Mouse (Mus musculus): ENCODE results near the gene Strbp.
A peak's percentile ranks its signal among the peaks of the same experiment; 100 is the strongest.

The Strbp gene

GRCm38 (mm10) chr2:37702301-37703172 is 1.1 kb downstream of the Strbp start:
- DNase-seq (ENCODE audit: low spot score): peak; percentile 29

GRCm38 (mm10) chr2:37689064-37689615 is 14.5 kb downstream of the Strbp start:
- DNase-seq (ENCODE audit: low spot score): no peak

DNA sequence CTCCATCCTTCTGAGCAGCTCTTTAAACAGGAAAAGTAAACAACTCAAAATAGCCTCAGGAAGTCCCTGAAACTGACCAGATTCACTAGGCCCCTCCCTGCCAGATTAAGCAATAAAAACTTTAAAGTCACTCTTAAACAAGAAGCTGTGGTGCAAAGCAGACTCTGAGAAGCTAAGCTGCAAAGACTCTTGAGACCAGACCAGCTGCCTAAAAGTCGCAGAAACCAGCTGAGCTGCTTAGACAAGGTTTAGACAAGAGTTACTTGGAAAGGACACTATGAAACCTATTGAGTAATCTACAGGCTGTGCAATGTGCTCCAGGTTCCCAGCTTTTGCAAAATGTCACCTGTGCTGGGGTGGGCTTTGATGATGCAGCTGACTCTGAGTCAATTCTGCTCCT is 16.6 kb downstream of the Strbp start:
- DNase-seq (ENCODE audit: low spot score): no peak

GRCm38 (mm10) chr2:37684864-37685263 is 18.8 kb downstream of the Strbp start:
- DNase-seq (ENCODE audit: low spot score): no peak

- no peak for DNase-seq (ENCODE audit: low spot score)
Observed at GRCm38 (mm10) chr2:37682197-37682811, 21.4 kb downstream of the Strbp start.

DNA sequence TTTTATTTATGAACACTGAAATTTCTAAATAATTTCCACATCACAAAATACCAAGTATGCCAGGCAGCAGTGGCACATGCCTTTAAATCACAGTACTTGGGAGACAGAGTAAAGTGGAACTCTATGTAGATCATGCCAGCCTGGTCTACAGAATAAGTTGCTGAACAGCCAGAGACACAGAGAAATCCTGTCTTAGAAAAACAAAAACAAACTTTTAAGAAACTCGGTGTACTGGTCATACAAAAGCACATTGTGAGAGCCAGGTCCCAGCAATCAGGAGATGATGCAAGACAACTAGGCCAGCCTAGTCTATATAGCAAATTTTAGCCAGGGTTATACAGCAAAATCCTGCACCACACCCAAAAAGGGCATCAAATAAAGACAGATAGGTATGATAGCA is 52.6 kb downstream of the Strbp start:
- DNase-seq (ENCODE audit: low spot score): no peak

- DNase-seq (ENCODE audit: low spot score): no peak
Observed at GRCm38 (mm10) chr2:37649590-37649989, 54.1 kb downstream of the Strbp start.

GRCm38 (mm10) chr2:37648966-37649365 is 54.7 kb downstream of the Strbp start:
- DNase-seq (ENCODE audit: low spot score): no peak

- no peak for DNase-seq (ENCODE audit: low spot score)
Observed at GRCm38 (mm10) chr2:37623343-37623742, 80.3 kb downstream of the Strbp start.

DNA sequence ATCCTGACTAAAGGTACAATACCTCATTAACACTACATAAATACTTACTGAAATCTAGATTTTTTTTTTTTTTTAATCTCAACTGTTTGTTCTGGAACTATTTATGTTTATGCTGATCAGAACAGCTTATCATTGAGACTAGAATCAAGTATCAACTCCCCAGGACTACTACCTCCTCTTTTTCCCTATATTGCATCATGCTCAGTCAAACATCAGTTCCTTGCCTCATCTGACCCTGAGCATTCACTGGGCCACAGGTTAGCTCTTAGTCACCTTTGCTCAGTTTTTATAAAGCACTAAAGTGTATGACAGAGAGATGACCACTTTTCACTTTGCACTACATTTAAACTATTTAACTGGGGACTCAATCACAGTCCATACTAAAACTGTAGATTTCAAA is 115.7 kb downstream of the Strbp start:
- no peak for DNase-seq (ENCODE audit: low spot score)

DNA sequence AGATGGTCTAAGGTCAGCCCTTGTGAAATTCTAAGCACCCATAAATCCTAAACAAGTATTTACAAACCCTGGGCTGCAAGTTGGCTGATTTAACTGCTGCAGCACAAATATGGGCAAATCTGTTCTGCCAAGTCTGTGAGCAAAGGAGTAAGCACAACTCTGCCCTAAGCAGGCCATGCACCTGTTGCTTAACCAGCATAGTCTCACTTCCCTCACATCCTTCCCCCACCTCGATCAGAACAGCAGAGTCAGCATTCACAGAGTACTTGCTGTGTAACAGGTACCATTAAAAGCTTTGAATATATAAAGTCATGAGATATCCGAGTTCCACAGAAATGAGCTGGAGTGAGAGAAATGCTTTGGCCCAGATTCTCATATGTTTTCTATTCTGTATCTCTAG is 125.5 kb downstream of the Strbp start:
- DNase-seq (ENCODE audit: low spot score): no peak

DNA sequence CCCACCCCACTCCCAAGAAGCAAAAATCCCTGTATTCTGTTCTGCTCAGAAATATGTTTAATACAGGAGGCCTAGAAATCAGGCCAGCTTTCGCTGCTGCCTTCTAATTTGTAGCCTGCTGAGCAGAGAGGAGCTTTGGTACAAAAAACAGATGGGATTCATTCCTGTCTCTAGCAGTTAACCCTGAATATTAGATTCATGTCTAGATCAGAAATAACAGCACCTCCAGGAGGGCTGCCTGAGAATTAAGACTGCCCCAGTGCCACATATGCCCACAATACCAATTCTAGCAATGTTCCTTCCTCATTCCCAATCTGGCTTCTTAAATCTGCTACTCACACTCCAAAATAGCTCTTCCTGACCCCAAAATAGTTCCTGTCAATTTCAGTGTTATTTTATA is 127.0 kb downstream of the Strbp start:
- no peak for DNase-seq (ENCODE audit: low spot score)

DNA sequence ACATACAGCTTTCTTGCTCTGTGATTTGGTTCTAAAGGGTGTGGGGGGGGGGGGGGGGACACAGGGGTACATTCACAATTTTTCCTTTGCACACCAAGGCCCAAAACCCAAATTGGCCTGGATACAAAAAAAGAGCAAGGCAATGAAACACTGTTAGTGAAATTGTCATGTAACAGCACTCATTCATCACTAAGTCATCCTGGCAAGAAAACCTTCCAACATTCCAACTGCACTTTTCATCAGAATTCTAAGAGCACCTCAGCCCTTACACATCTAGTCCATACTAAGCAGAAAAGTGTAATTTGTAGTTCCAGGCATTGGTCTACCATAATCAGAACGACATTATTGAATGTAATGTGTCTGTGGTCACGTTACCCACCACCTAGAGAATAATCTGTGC is 131.5 kb downstream of the Strbp start:
- no peak for DNase-seq (ENCODE audit: low spot score)

DNA sequence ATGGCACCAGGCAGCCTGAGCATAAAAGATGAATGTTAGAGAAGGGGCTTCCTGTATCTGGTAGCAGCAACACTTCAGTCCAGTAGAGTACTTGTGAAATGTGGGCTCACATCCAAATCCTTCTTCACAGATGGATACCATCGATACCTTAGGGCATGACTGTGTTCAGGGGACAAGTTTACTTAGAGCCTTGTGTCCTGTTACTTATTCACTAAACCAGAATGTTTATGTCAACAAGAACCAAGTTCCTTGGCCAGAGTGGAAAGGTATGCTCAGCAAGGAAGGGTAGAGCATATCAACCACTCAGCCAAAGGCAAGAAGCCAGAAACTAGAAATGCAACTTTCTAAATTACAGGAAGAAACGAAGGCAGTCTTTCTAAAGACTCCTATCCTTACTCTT is 133.0 kb downstream of the Strbp start:
- no peak for DNase-seq (ENCODE audit: low spot score)

DNA sequence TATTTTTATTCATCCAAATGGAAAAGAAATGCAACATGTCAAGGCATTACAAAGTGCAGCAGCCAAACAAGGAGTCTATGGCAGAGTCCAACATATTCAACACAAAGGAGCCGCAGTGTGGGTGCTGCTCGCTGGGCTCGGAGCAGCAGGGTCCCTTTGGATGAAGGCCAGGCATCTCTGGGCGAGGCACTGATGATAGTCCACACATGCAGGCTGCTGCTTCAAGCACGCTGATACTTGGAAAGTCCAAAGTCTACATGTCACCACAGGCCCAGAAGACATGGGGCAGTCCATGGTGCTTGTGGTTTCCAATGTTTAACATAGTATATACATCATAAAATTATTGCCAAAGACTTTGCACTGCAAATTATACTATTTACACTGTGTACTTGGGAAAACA is 133.8 kb downstream of the Strbp start:
- DNase-seq (ENCODE audit: low spot score): no peak

DNA sequence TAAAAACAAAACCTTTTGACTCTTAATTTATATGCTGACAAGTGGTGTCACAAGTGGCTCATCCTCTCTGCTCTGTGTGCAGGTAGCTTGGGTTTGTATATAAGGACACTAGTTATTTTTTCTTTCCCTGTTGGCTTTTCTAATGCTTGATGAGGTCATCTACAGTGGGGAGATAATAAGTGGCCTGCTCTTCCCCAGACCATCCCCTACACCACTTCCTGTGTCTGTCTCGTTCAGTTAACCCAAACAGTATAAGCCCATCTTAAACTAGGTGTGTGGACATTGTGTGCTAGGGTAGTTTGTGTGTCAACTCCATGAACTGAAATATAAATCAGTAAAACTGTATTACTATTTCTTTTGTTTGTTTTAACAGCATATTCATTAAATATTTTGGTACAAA is 137.6 kb downstream of the Strbp start:
- DNase-seq (ENCODE audit: low spot score): no peak

DNA sequence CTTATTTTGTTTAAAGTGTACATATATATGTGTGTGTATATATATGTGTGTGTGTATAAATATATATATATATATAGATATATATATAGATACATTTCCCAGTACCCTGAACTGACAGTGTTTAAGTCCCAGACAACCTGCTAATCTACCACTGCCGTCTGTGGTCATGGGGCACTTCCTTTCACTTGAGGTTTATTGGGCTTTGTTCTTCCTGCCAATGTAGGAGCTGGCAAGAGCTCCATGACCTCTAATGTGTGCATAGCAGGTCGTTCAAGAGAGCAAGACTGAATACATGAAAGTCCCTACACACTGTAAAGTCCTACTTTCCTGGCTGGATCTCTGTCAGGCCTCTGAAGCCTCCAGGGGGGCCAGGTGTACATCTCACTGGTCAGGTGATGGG is 138.1 kb downstream of the Strbp start:
- no peak for DNase-seq (ENCODE audit: low spot score)

GRCm38 (mm10) chr2:37556366-37556765 is 147.3 kb downstream of the Strbp start:
- no peak for DNase-seq (ENCODE audit: low spot score)

- peak; percentile 12 for DNase-seq (ENCODE audit: low spot score)
Observed at GRCm38 (mm10) chr2:37549346-37550012, 154.2 kb downstream of the Strbp start.

- no peak for DNase-seq (ENCODE audit: low spot score)
Observed at GRCm38 (mm10) chr2:37531639-37532038, 172.0 kb downstream of the Strbp start.

- DNase-seq (ENCODE audit: low spot score): no peak
Observed at GRCm38 (mm10) chr2:37530766-37531165, 172.9 kb downstream of the Strbp start.

GRCm38 (mm10) chr2:37529397-37529796 is 174.3 kb downstream of the Strbp start:
- DNase-seq (ENCODE audit: low spot score): no peak

GRCm38 (mm10) chr2:37527587-37527986 is 176.1 kb downstream of the Strbp start:
- DNase-seq (ENCODE audit: low spot score): no peak
